Mouse (Mus musculus): ENCODE data around the gene Sumo3.

DNA sequence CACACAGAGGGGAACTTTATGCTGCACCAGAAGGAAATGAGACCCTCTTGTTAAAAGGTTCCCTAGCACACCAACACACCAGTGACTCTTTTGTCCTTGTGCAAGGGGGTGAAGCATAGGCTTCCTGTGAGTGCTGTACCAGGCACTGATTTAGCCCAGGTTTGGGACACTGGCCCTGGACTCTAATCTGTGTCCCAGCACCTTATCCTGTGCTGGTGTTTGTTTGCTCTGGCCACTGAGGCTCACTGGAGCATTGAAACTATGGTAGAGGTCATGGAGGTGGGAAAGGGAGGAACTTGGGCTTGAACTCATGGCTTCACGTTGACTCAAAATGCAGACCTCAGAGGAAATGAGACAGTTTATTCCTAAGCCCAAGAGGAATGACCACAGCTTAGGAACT is 32.7 kb upstream of the Sumo3 start:
- TF ChIP-seq EP300 (IDR thresholded peaks at IDR 0.05; ENCODE audit: low read depth in 1 of 2, low read length in 2 of 2) (no peak), POLR2A (IDR thresholded peaks at IDR 0.05; ENCODE audit: control insufficient read depth in 1 of 2, insufficient read depth in 1 of 2, low read depth in 1 of 2, low read length in 2 of 2, poor library complexity in 1 of 2) (no peak), CTCF (IDR thresholded peaks at IDR 0.05 in 2 of 3, conservative IDR thresholded peaks at IDR 0.05 in 1 of 3; ENCODE audit: control insufficient read depth in 1 of 3, insufficient read depth in 1 of 3, low read depth in 2 of 3, low read length in 3 of 3, poor library complexity in 1 of 3, severe bottlenecking in 1 of 3) (no peak), HCFC1 (IDR thresholded peaks at IDR 0.05; ENCODE audit: low read depth, low read length) (no peak), MAFK (IDR thresholded peaks at IDR 0.05; ENCODE audit: borderline replicate concordance, low read depth, low read length) (no peak), GABPA (IDR thresholded peaks at IDR 0.05; ENCODE audit: low read depth, low read length) (no peak)

Measured in MEL (cell line).